Mouse (Mus musculus) erythroblast, embryonic 14.5 days (primary cell): ENCODE measurements around the gene Dalrd3.

ENCODE experiments used
- GATA1 ChIP-seq: IDR thresholded peaks from 2 replicates; pipeline ENCODE4 v1.6.1; 2012; ENCODE audit warnings: low read length, inconsistent platforms, mixed read lengths
- TAL1 ChIP-seq: IDR thresholded peaks from 3 replicates; pipeline ENCODE4 v1.6.1; 2012; ENCODE audit warnings: low read length, inconsistent platforms, mixed read lengths

DNA sequence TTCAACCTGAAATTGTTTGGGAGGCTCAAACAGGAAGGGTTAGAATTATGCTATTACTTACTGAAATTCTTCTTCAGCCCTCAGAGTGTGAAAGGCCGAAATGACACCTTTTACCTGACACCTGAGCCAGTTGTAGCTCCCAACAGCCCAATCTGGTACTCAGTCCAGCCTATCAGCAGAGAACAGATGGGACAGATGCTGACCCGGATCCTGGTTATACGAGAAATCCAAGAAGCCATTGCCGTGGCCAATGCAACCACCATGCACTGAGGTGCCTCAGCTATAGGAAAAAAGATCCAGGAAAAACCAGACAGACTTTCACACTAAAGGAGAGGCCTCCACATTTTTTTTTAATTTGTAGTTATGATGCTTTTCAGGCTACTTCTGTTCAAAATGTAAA, 10.5 kb upstream of the Dalrd3 start:
- no peak for TF ChIP-seq GATA1
- TF ChIP-seq TAL1: no peak
